Mouse (Mus musculus) brain, adult 2 months (tissue): ENCODE data around the gene Palm2.
A peak's percentile ranks its signal among the peaks of the same experiment; 100 is the strongest.

Experiments
- DNase-seq: peaks from one replicate; pipeline ENCODE4 v3.0.0; 2011; ENCODE audit warnings: low read depth, low spot score

Gene Palm2

DNA sequence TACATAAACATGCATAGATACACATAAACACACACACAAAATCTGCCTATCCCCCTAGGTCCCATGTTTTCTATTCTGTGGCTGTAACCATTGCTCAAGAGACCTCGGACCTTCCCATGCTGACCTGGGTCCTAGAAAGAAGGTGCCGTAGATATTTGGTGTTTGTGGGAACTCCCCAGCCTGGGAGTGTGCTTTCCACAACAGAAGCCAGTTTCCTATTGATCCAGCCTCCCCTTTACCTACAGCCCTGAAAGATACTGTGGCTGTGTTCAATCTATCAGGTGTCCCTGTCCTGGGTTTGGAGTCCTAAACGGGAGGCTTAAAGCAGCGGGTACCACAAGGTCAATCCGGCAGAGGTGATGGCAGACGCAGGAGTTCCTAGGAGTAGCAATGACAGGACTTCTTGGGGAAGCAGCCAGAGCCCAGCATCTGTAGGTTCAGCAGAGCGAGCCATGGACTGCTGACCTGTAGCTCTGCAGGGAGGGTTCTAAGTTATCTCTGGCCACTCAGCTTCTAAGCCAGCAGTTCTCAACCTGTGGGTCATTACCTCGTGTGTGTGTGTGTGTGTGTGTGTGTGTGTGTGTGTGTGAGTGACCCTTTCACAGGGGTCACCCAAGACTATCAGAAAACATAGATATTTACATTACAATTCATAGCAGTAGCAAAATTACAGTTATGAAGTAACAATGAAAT is 79.3 kb downstream of the Palm2 start:
- no peak for DNase-seq

DNA sequence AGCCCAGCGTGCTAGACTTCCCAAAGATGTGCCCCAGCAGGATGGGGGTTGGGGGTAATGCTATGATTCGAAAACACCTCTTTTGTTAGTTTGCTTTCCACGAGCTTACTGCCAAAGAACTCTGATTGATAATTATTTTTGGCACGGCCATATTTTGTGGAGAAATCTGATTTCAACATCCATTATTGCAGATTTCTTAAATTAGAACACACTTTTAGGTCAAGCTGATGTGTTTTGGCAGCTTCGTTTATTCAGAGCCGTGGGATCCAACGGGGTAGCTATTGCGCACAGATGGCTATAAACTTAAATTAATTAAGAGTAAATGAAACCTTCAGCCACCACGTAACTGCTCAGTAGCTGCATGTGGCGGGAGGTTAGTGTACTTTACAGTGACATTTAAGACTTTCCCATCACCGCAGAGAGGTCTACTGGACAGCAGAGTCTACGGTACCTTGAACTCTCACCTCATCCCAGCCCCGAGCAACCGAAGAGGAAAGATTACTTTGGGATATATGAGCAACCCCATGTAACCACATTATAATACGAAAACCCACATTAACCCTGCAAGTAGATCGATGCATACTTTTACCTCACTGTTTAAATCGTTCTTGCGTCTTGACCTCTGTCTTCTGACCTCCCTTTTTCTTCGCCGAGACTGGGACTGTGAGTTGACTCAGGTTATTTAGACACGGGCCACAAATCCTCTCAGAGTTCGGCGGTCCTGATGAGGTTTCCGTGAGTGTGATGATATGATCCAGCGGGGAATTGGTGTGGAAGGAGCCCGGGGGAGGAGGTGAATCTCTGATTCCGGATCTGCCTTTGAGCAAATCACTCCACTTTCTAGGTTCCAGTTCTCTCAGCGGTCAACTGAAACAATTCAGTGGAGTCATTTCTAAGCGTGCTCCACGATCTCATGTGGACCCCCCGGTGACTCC is 80.2 kb downstream of the Palm2 start:
- DNase-seq, result no peak

DNA sequence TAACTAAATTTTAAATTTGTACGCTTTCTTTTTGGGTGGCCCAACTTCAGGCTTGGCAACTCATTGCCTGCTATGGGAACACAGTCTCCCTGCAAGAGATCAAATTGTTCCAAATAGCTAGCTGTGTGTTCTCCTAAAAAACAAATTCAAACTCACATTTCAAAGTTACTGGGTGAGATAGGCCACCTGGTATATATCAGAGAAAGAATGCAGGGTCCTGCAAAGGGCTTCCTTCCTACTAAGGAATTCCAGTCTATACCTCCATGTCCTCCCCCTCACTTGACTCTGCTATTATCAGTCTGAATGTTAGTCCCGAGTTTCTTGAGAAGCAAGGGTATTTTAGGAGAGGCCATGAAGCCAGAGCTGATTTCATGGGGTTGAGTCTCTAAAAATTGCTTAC is 81.3 kb downstream of the Palm2 start:
- DNase-seq, result no peak

DNA sequence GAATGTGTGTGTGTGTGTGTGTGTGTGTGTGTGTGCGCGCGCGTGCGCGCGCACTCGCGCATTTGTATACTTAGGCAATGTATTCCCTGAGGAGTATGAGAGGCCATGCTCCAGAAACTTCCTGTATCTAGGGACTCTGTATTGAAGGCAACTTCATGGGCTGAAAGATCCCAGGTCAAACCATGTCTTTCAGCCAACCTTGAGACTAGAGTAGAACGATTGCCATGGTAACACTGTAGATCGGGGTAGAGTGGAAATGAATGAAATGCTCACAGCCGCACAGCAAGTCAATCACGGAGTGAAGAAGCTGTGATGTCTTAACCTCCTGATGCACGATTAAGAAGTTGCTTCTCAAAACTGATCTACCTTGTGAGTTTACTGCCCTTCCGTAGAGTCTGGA is 89.4 kb downstream of the Palm2 start:
- DNase-seq, result no peak

DNA sequence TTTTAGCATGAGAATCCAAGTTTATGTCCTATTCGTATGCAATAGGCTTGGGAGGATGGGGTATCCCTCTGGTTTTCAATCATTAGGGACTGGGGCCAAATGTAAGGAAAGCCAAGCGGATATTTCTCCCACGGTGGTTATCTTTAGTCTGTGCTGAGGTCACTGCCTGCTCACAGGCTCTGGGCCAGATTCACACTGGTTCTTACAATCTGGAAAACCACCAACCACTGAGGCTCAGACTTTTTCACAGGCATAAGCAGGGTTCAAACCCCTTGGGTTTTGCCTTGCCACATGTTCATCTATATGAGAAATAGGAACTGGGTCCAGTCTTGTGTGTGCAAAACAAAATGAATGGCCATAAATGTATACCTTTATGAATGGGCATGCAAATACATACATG is 90.4 kb downstream of the Palm2 start:
- DNase-seq, result no peak

DNA sequence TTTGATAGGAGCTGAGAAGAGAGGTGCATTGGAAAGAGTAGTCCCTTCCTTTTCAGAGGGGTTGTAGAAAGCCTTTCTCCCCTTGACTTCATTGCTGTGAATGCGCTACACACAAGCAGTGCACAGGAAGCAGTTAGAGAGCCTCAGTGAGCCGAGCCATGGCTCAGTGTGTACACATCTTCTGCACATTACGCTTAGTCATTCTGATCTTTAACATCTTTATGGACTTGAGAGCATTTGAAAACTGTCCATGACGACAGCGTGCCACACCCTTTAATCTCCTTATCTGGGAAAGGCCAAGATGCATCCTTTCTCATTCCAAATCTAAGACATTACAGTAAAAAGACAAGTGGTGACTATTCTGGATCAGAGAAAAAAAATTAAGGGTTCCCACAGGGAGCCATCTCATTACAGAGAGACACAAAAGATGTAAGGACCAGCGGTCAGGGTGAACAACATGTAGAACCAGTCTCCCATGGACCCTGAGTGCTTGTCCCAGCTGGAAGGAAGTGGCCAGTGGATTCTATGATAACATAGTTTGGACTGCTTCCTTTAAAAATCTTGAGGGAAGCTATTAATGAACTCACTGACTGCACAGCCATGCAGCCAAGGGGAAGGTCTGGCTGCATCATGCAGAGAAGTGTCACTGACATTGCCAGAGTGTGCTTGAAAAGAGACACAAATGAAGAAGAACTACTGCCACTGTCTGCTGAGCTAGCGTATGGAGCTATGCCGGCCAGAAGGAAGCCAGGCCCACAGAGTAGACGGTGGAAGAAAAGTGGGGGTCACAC is 91.4 kb downstream of the Palm2 start:
- DNase-seq, result no peak

DNA sequence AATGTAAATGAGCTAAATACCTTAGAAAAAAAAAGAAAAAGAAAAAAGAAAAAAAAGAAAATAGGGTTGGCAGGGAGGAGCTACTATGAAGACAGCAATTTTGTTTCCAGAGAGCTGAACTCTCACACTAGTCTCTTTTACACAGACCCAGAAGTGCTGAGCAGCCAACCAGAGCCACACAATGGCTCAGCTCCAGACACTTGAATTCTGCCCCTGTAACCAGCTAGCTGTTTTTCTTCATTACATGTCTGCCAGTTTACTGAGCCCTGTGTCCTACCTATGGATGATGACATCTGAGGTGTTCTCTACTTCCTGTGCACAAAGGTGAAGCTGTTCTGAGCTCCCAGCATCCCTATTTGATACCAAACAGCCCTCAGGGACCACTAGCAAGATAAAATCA is 94.2 kb downstream of the Palm2 start:
- no peak for DNase-seq

DNA sequence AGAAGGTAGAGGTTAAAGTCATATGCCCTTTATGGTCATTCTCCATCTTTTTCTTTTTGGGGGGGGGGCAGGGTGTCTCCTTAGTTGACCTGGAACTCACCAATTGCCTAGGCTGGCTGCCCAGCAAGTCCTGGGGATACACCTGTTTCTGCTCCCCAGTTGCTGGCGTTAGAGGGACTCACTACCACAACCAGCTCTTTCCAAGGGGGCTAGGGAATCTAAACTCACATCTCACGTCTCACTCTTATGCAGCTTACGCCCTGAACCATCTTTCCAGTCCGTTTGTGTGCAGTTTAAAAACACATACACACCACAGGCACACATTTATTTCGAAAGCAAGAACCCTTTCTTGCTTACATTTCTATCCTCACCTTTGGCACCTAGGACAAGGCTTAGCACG is 99.6 kb downstream of the Palm2 start:
- no peak for DNase-seq

DNA sequence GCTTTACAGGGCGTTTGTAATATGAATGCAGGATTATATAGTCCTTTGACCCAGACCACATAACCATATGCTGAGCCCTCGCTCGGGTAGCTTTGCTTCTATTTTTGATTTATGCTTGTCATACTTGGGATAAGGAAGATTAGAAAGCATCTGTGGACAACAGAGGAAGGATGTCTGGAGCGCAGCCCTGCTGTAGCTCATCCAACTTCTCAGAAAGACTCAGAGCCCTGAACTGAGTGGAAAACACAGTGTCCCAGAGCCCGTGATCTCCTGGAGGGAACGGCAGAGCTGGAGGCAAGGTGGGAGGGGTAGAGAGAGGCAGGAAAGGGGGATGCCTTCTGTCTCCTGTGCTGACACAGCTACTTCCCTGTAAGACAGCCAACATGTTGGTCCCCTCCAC is 100.2 kb downstream of the Palm2 start:
- peak; percentile 26 for DNase-seq

DNA sequence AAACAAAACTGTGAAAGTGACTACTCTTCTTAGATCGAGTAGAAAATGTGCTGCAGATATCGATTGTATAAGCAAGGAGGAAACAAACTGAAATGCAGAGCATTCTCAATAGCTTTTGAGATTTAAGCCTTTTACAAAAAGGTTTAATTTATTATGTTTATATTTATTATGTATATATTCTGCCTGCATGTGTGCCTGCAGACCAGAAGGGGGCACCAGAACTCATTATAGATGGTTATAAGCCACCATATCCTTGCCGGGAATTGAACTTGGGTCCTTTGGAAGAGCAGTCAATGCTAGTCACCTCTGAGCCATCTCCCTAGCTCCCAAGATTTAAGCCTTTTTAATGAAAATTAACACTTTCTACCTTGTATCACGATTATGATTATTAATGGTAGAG is 101.0 kb downstream of the Palm2 start:
- no peak for DNase-seq

DNA sequence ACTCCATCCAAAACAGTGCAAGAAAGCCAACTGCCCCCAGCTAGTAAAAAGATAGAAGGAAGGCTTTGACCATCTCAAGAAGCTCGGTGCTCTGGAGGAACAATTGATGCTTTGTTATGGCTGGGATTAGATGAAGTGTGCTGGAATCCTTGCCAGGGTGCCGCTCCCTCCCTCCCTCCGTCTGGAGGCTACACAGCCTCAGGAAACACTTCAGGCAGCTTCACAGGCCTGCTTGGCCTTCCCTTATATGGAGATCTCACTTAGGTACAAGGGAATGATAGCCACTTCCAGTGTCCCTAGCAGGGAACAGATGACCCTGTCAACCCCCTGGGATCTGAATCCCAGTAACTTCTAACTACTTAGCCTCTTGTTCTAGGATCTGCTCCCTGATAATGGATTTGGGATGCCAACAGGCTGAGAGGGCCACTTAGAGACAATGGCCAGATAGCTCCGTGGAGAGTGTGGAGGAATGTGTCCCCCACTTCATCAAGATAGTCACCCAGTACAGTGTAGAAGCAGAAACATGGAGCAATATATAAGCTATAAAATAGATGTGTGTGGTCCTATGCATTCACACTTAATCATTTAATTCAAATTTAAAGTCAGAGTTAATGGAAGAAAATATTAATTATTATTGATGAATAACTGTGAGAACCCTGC is 104.1 kb downstream of the Palm2 start:
- peak; percentile 16 for DNase-seq

DNA sequence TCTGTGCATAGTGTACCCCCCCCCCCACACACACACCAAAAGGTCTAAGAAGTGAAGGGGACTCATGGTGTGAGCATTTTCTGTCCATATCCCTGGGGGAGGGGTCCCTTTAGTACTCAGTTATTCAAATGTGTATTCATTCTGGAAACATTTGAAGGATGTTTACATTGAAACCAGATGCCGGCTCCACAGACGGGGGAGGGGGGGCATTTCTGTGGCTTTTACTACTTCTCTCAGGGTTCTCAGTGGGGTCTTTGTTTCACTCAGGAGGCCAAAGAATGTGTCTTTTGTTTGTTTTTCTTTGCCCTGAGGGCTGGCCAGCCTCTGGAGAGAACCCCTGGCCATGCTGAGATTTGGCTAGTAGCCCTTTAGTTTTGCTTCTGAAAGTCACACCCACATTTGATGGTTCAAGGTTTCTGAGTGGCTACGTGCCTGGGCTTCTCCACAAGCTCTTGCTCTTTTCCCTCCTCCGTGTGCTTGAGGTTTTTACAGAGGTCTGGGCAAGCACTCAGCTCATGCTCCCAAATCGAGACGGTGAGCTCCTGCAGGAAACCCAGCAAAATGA is 109.7 kb downstream of the Palm2 start:
- DNase-seq, result peak; percentile 65

DNA sequence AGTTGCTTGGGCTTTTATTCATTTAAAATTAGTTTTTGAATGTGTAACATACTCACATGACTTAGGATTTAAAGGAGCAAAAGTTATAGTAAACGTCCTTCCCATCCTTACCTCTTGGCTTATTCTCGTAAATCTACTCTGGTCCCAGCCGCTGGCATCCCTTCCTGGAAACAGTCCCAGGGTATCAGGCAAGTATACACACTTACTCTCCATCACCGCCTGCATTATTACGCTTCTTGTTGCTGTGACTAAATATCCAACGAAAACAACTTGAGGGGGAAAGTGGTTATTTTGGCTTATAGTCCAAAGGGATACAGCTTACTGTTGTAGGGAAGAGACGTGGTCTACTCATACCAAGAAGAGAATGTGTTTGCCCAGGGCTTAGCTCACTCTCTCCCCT is 113.7 kb downstream of the Palm2 start:
- no peak for DNase-seq

DNA sequence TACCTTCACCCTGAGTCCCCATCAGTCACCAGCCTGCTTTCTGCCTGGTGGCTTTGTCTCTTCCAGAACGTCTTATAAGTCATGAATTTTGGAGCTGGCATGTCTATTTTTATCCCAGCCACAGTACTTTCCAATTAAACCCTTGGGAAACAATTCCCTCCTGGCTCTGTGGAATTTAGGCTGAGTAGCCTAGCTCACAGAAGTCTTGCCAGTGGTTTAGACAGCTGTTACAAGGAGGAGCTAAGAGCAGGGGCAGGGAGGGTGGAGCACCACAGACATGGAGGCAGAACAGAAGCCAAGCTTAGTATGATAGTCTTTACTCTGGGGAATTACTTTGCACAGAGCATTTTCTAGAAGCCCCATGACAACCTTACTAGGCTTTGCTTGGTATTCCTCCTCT is 116.2 kb downstream of the Palm2 start:
- DNase-seq, result peak; percentile 29

DNA sequence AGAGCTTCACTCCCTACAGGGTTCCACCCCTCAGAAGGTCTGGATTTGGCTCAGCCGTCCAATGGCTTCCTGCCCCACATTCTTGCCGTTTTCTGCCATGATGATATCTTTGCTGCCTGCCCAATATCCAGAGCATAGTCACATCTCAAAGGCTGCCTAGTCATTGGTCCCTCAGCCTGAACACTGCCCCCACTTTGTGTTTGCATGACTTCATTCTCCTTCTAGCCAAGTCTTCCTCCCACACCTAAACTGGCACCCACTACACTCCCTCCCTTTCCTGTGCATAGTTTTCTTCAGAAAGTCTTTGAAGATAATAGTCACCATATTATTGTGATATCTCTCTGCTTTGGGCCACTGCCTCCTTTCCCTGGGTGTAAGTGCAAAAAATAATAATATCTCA is 123.1 kb downstream of the Palm2 start:
- DNase-seq, result peak; percentile 76

DNA sequence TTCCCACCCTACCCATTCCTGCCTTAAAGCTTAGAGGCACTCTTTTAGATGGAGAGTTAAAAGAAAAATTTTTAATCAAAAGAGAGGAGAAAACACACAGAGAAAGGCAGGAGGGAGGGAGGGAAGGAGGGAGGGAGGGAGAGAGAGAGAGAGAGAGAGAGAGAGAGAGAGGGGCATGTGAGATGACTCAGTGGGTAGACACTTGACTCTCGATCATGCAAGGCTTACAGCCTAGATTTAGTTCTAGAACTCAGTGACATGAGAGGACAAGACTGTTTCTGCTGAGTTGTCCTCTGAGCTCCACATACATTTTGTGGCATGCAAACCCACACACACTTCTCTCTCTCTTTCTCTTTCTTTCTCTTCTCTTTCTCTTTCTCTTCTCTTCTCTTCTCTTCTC is 125.4 kb downstream of the Palm2 start:
- no peak for DNase-seq

DNA sequence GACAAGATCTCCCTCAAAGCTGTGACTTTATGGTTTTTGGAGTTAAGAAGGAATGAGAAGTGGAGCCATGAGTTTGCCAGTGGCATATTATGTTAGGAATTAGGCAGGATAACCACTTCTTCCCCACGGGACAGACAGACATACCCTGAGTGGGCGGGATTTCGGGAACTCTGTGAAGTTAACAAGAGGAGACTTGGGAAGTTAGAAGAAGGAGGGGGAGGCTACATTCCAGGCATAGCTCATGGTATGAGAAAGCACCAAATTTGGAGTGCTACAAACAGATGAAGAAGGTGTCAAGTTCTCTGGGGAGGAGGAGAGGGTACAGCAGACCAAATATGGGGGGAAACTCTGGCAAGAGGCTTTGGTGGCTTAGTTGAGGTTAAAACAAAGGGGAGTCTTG is 126.0 kb downstream of the Palm2 start:
- DNase-seq, result no peak

DNA sequence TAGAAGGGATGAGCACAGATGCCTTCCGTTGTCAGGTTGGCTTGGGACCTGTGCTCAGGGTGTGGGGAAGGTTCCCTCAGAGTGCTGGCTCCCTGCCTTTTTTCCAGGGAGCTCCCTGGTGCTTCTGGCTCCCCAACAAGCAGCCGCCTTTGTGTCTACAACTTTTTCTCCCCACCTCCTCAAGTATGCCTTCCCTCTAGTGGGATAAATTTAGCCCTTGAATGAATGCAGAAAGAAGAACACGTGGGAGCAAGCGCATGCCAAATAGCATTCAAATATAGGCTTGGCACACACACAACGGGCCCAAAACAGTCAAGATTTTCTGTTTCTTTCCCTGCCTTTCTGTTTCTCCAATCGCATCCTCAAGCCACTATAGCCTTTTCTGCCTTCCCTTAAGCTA is 127.0 kb downstream of the Palm2 start:
- DNase-seq, result peak; percentile 92

DNA sequence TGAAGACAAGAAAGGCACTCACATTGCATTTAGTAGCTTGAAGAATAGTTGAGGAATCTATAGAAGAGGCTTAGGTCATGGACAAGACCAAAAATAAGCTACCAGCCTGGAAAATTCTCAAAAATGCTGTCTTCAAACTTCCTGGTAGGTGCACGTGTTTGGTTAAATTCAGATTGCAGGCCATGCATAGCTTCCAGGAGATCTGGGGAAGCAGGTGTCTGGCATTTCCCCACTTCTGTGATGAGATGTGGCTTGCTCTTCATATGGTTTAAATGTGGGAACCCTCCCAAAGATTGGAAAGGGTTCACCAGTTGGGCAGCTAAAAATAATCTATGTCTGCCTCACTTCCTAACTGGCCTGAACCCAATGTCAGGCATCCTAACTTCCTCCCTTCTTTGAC is 131.2 kb downstream of the Palm2 start:
- DNase-seq, result no peak

DNA sequence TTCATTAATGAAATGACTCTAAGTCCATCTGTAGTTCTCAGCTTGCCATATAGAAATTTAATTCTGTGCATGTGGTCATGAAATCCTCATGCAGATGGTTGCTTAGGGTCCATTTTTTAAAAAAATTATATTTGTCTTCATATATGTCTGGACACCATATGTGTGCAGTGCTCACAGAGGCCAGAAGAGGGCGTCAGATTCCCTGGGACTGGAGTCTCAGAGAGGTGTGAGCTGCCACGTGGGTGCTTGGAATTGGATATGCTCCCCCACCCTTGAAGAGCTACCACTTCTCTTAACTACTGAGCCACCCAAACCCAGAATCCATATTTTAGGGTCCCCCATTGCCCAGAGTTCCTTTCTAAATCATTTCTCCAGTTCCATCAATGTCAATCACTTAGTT is 131.8 kb downstream of the Palm2 start:
- no peak for DNase-seq

DNA sequence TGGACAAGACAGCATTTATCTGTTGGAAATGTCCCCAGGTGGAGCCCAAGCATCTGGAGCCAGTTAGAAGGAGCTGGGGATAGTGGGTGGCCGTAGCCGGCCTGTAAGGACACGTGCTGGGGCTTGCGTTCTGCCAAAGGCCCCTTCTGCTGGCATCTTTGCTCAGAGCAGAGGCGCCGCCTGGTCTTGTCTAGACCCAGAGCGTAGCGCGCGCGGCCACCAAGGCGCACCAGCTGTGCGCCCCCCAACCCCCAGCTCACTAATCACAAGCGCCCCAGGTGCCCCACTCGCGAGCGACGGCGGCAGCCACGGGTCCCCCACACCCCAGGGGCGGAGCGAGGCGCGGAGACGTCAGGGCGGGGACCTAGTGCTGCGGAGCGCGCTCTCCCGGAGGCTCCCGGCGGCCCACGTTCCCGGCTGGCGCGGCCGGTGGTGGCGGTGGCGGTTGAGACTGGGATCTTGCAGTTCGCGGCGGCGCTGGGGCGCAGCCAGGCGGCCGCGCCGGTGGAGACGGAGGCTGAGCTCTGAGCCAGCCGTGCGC is 133.7 kb downstream of the Palm2 start, which contains the start of gene Pakap:
Pakap (plus strand) TSS at position 514 of the 541 bp plus-strand sequence.
- peak; percentile 83 for DNase-seq
